Mouse (Mus musculus) limb, embryonic 14.5 days (tissue): Measurements from ENCODE around the gene Tjp3. TPM values are rescaled to one million over a fixed set of nuclear protein-coding genes. Genes with fewer than 3 reads are reported as not detected.

Experiments used
- ATAC-seq: fragments of 200-750 bp; cut with Nextera tagmentation; 2 replicates; pipeline ENCODE4 v1.8.0; 2017; ENCODE audit warnings: low read depth, moderate number of reproducible peaks, moderate TSS enrichment; ENCODE audit not compliant: low FRiP score
- DNase-seq: peaks from one replicate; pipeline ENCODE4 v3.0.0-alpha.2; 2015; ENCODE audit warnings: low spot score
- H3K27ac ChIP-seq: fragments of 300-500 bp; sonication (generic); replicated peaks from 2 replicates; pipeline ENCODE4 v1.5.1; 2014; ENCODE audit warnings: low read depth, mild to moderate bottlenecking, low read length, moderate library complexity, mixed read lengths
- H3K27me3 ChIP-seq: fragments of 300-500 bp; sonication (generic); 2 replicates; pipeline ENCODE4 v1.6.1; 2014; ENCODE audit warnings: low read length, mixed read lengths; ENCODE audit not compliant: control insufficient read depth, insufficient read depth
- H3K36me3 ChIP-seq: fragments of 300-500 bp; sonication (generic); 2 replicates; pipeline ENCODE4 v1.6.1; 2014; ENCODE audit warnings: mild to moderate bottlenecking, low read length, moderate library complexity, mixed read lengths; ENCODE audit not compliant: control insufficient read depth, insufficient read depth
- H3K4me1 ChIP-seq: fragments of 300-500 bp; sonication (generic); 2 replicates; pipeline ENCODE4 v1.6.1; 2014; ENCODE audit warnings: antibody characterized with exemption, low read length, mixed read lengths; ENCODE audit not compliant: control insufficient read depth, insufficient read depth
- H3K4me2 ChIP-seq: fragments of 300-500 bp; sonication (generic); replicated peaks from 2 replicates; pipeline ENCODE4 v1.6.1; 2014; ENCODE audit warnings: low read depth, mild to moderate bottlenecking, low read length, moderate library complexity; ENCODE audit not compliant: severe bottlenecking
- H3K4me3 ChIP-seq: fragments of 300-500 bp; sonication (generic); replicated peaks from 2 replicates; pipeline ENCODE4 v1.5.1; 2014; ENCODE audit warnings: low read length
- H3K9ac ChIP-seq: fragments of 300-500 bp; sonication (generic); 2 replicates; pipeline ENCODE4 v1.6.1; 2014; ENCODE audit warnings: mild to moderate bottlenecking, low read depth, low read length, moderate library complexity; ENCODE audit not compliant: severe bottlenecking
- H3K9me3 ChIP-seq: fragments of 300-500 bp; sonication (generic); 2 replicates; pipeline ENCODE4 v1.6.1; 2016; ENCODE audit warnings: low read length; ENCODE audit not compliant: control insufficient read depth
- POLR2A ChIP-seq: fragments of 200-500 bp; IDR thresholded peaks from 2 replicates; pipeline ENCODE4 v1.8.0; 2012; ENCODE audit warnings: inconsistent platforms, mild to moderate bottlenecking, moderate library complexity, borderline replicate concordance; ENCODE audit not compliant: insufficient read depth, insufficient read length; ENCODE audit errors: extremely low read depth
- WGBS: fragments of 180-500 bp; shearing (Covaris S2); extraction: QIAGEN DNeasy Blood & Tissue Kit; methylation state at CpG from one replicate; pipeline ENCODE4 v1.1.7; 2014; 5-methylcytosine and 5-hydroxymethylcytosine counted together
- polyA plus RNA-seq, 2 experiments: library from polyadenylated mRNA; depleted of rRNA in 1 of 2; stranded (reverse) in 1 of 2; unstranded in 1 of 2; fragments of >200 nt; fragmentation: Nextera tagmentation in 1 of 2; extraction: Ambion mirVana in 1 of 2; gene quantifications; 2 replicates each; pipeline versions ENCODE4 v1.2.1 to v1.2.3; 2012 to 2014

Gene Tjp3
- polyA plus RNA-seq, 2 experiments, result 2.8 to 5.2 TPM

- Histone ChIP-seq H3K27ac (no peak overlapping the region), H3K4me2 (peak overlapping the region; percentile 69), H3K4me3 (peak overlapping the region; percentile 42), H3K27me3 (peaks cover 58% of the 10 kb centered on the region), H3K4me1 (peaks cover 2% of the 10 kb centered on the region; the same call in 1 of the 2 replicates), H3K36me3 (peaks cover 8% of the 10 kb centered on the region; the same call in 1 of the 2 replicates), H3K9ac (peak overlapping the region; percentile 52), H3K9me3 (0 out of 2 replicates have a peak, but pooled peaks cover 5% of the 10 kb centered on the region)
- under 1% methylated on average over 50 of the region's 62 CpGs for WGBS
- TF ChIP-seq POLR2A, result no peak
- ATAC-seq (no peak), DNase-seq (no peak)
Observed at GRCm38 (mm10) chr10:81257158-81258039, 34.0 kb downstream of the Tjp3 start.

GRCm38 (mm10) chr10:81254886-81255285 lies 36.5 kb downstream of the Tjp3 start:
- peaks cover 67% of the 10 kb centered on the region for H3K27me3 ChIP-seq

GRCm38 (mm10) chr10:81252424-81253419 lies 38.7 kb downstream of the Tjp3 start, which contains the start of gene Matk:
Matk (plus strand) TSS chr10:81252935.
- Histone ChIP-seq H3K4me2 (peak within 1 kb of the TSS; percentile 38), H3K27ac (no peak within 1 kb of the TSS), H3K4me1 (peaks cover 2% of the 10 kb centered on the region; the same call in 1 of the 2 replicates), H3K27me3 (peaks cover 46% of the 10 kb centered on the region), H3K4me3 (peak within 1 kb of the TSS; percentile 4), H3K36me3 (no peaks in the 10 kb centered on the region), H3K9me3 (no peaks in the 10 kb centered on the region), H3K9ac (no peak within 1 kb of the TSS)
- ATAC-seq (peak; percentile 34; the same call in 1 of the 2 replicates), DNase-seq (no peak)
- WGBS, result 10% methylated on average over 38 of the region's 44 CpGs
- no peak for TF ChIP-seq POLR2A

More at GRCm38 (mm10) chr10:81254886-81255285, 36.5 kb downstream of the Tjp3 start:
- TF ChIP-seq POLR2A, result no peak
- 43% methylated on average over 1 of the region's 1 CpGs for WGBS
- no peak for ATAC-seq
- Histone ChIP-seq H3K9me3 (no peaks in the 10 kb centered on the region), H3K4me2 (no peak overlapping the region), H3K4me3 (no peak overlapping the region), H3K4me1 (peaks cover 2% of the 10 kb centered on the region; the same call in 1 of the 2 replicates), H3K36me3 (no peaks in the 10 kb centered on the region), H3K9ac (no peak overlapping the region), H3K27ac (no peak overlapping the region)
- DNase-seq, result no peak

- H3K36me3 ChIP-seq, result no peaks in the 10 kb centered on the region
- peaks cover 27% of the 10 kb centered on the region; the same call in 1 of the 2 replicates for H3K27me3 ChIP-seq
- DNase-seq (no peak), ATAC-seq (no peak)
- H3K9ac ChIP-seq, result no peak overlapping the region
- H3K27ac ChIP-seq, result no peak overlapping the region
- 0 out of 2 replicates have a peak, but pooled peaks cover 2% of the 10 kb centered on the region for H3K4me1 ChIP-seq
- H3K4me2 ChIP-seq, result no peak overlapping the region
- no peak for TF ChIP-seq POLR2A
- H3K9me3 ChIP-seq, result no peaks in the 10 kb centered on the region
- 78% methylated on average over 8 of the region's 8 CpGs for WGBS
- H3K4me3 ChIP-seq, result no peak overlapping the region
Observed at GRCm38 (mm10) chr10:81249442-81249841, 41.9 kb downstream of the Tjp3 start.
